Mouse (Mus musculus) c-Kit-positive CD71-positive TER-119-positive erythroid progenitor cells, embryonic 14.5 days (primary cell): ENCODE results near the gene Zp3.

Experiments used
- DNase-seq: peaks from one replicate; pipeline ENCODE4 v3.0.0-alpha.2; 2013; ENCODE audit warnings: low spot score

The Zp3 gene

GRCm38 (mm10) chr5:135962125-135962491 lies 17.8 kb upstream of the Zp3 start:
- no peak for DNase-seq

- DNase-seq, result peak; percentile 99
Observed at GRCm38 (mm10) chr5:135962492-135963279, 17.2 kb upstream of the Zp3 start.

GRCm38 (mm10) chr5:135963280-135963627 lies 16.6 kb upstream of the Zp3 start:
- no peak for DNase-seq

- no peak for DNase-seq
Observed at GRCm38 (mm10) chr5:135965501-135965930, 14.4 kb upstream of the Zp3 start.

- peak; percentile 34 for DNase-seq
Observed at GRCm38 (mm10) chr5:135966866-135967265, 13.0 kb upstream of the Zp3 start.

GRCm38 (mm10) chr5:135968781-135969180 lies 11.1 kb upstream of the Zp3 start:
- peak; percentile 63 for DNase-seq

GRCm38 (mm10) chr5:135970247-135970646 lies 9.7 kb upstream of the Zp3 start:
- no peak for DNase-seq

- no peak for DNase-seq
Observed at GRCm38 (mm10) chr5:135971876-135972275, 8.0 kb upstream of the Zp3 start.

- DNase-seq, result no peak
Observed at GRCm38 (mm10) chr5:135974365-135974764, 5.5 kb upstream of the Zp3 start, which contains the start of gene Ssc4d. Ssc4d (minus strand) TSS chr5:135974531.

- DNase-seq, result no peak
Observed at GRCm38 (mm10) chr5:135975893-135976668, 3.8 kb upstream of the Zp3 start.

- DNase-seq, result no peak
Observed at GRCm38 (mm10) chr5:135979381-135979780, 518 bp upstream of the Zp3 start.

- DNase-seq, result no peak
Observed at GRCm38 (mm10) chr5:135982398-135982797, 2.5 kb downstream of the Zp3 start.

- no peak for DNase-seq
Observed at GRCm38 (mm10) chr5:135984546-135985044, 4.7 kb downstream of the Zp3 start.

- DNase-seq, result no peak
Observed at GRCm38 (mm10) chr5:135987248-135987647, 7.3 kb downstream of the Zp3 start.

- no peak for DNase-seq
Observed at GRCm38 (mm10) chr5:135990601-135991000, 10.7 kb downstream of the Zp3 start.

- no peak for DNase-seq
Observed at GRCm38 (mm10) chr5:135993381-135993965, 13.6 kb downstream of the Zp3 start.

- DNase-seq, result no peak
Observed at GRCm38 (mm10) chr5:135994335-135994724, 14.4 kb downstream of the Zp3 start.

GRCm38 (mm10) chr5:135994725-135995687 lies 15.1 kb downstream of the Zp3 start, which contains the start of gene Dtx2:
Dtx2 (plus strand) TSS chr5:135994800.
- peak; percentile 80 for DNase-seq

- no peak for DNase-seq
Observed at GRCm38 (mm10) chr5:135996162-135996561, 16.3 kb downstream of the Zp3 start.

- DNase-seq, result no peak
Observed at GRCm38 (mm10) chr5:136001222-136001621, 21.3 kb downstream of the Zp3 start.

GRCm38 (mm10) chr5:136002325-136002724 lies 22.4 kb downstream of the Zp3 start:
- DNase-seq, result no peak
